Mouse (Mus musculus): Measurements from ENCODE around the gene Lrp8.

GRCm38 (mm10) chr4:107811006-107811405 is 8.9 kb downstream of the Lrp8 start:
- no peak for TF ChIP-seq POLR2A (IDR thresholded peaks at IDR 0.05; ENCODE audit: low read depth, low read length)
- no peak for TF ChIP-seq E2F4 (IDR thresholded peaks at IDR 0.05; ENCODE audit: insufficient replicate concordance, low read depth, low read length)
- TF ChIP-seq MAZ (IDR thresholded peaks at IDR 0.05; ENCODE audit: low read depth, low read length) = no peak
- no peak for TF ChIP-seq CTCF (conservative IDR thresholded peaks at IDR 0.05 in 1 of 2, IDR thresholded peaks at IDR 0.05 in 1 of 2; ENCODE audit: low read depth in 2 of 2, low read length in 2 of 2)
- TF ChIP-seq TBP (conservative IDR thresholded peaks at IDR 0.05; ENCODE audit: low read depth, low read length) = no peak
- TF ChIP-seq RAD21 (IDR thresholded peaks at IDR 0.05; ENCODE audit: low read depth, low read length) = no peak
